Mouse (Mus musculus) testis, adult 2 months (tissue): ENCODE data around the gene Pmf1. TPM values are rescaled to one million over a fixed set of nuclear protein-coding genes. Genes with fewer than 3 reads are reported as not detected.

ENCODE experiments used
- H3K27ac ChIP-seq: fragments of 200-500 bp; 2 replicates; pipeline ENCODE4 v1.5.1; 2012; ENCODE audit warnings: low read depth, low read length; ENCODE audit not compliant: control insufficient read depth, insufficient read depth
- H3K27me3 ChIP-seq: fragments of 200-500 bp; 2 replicates; pipeline ENCODE4 v1.6.1; 2012; ENCODE audit warnings: mild to moderate bottlenecking, low read length, moderate library complexity; ENCODE audit not compliant: control insufficient read depth, insufficient read depth
- H3K36me3 ChIP-seq: fragments of 200-500 bp; 2 replicates; pipeline ENCODE4 v1.6.1; 2012; ENCODE audit warnings: mild to moderate bottlenecking, low read length; ENCODE audit not compliant: control insufficient read depth, insufficient read depth
- H3K4me1 ChIP-seq: fragments of 200-500 bp; 2 replicates; pipeline ENCODE4 v1.6.1; 2012; ENCODE audit warnings: low read length; ENCODE audit not compliant: control insufficient read depth, insufficient read depth
- H3K4me3 ChIP-seq: fragments of 200-500 bp; 2 replicates; pipeline ENCODE4 v1.5.1; 2012; ENCODE audit warnings: low read depth, mild to moderate bottlenecking, low read length, moderate library complexity, mixed read lengths; ENCODE audit not compliant: control insufficient read depth
- CTCF ChIP-seq: fragments of 200-500 bp; IDR thresholded peaks from 2 replicates; pipeline ENCODE4 v1.5.1; 2012; ENCODE audit warnings: low read depth, mild to moderate bottlenecking, inconsistent platforms, low read length, moderate library complexity; ENCODE audit not compliant: control insufficient read depth, insufficient read depth, insufficient replicate concordance
- POLR2A ChIP-seq: fragments of 200-500 bp; IDR thresholded peaks from 2 replicates; pipeline ENCODE4 v1.6.1; 2012; ENCODE audit warnings: low read depth, mild to moderate bottlenecking, inconsistent platforms, low read length, moderate library complexity; ENCODE audit not compliant: control insufficient read depth
- polyA plus RNA-seq: library from polyadenylated mRNA; depleted of rRNA; stranded (reverse); fragments of >200 nt; gene quantifications from 2 replicates; pipeline ENCODE4 v1.2.3, GENCODE M21; 2012

Pmf1 gene
- polyA plus RNA-seq, 1 experiment: 27.9 TPM

DNA sequence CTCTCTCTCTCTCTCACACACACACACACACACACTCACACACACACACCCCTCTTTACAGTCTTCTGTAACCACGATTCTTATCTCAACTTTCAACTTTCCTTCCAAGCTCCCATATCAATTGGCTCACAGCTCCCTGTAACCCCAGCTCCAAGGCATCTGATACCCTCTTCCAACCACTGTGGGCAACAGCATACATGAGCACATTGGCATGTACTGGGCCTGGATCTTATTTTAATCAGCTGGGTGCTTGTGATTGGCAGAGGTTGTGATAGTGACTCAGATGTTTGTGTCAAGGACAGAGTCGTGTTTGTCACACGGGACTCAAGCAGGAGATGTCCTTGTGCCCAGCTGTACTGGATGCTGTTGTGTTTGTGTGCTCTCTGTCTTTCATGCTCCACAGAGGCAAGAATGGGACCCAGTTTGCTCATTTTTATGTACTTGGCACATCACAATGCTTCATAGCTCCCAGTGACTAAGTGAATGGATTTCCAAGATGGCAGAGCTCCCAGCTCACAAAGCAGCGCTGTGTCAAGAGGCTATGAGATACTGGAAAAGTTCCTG lies 17.3 kb upstream of the Pmf1 start:
- Histone ChIP-seq H3K4me1 (peaks cover 5% of the 10 kb centered on the region), H3K27me3 (no peaks in the 10 kb centered on the region), H3K27ac (no peak overlapping the region), H3K4me3 (no peak overlapping the region), H3K36me3 (no peaks in the 10 kb centered on the region)
- TF ChIP-seq POLR2A: no peak
- no peak for TF ChIP-seq CTCF

DNA sequence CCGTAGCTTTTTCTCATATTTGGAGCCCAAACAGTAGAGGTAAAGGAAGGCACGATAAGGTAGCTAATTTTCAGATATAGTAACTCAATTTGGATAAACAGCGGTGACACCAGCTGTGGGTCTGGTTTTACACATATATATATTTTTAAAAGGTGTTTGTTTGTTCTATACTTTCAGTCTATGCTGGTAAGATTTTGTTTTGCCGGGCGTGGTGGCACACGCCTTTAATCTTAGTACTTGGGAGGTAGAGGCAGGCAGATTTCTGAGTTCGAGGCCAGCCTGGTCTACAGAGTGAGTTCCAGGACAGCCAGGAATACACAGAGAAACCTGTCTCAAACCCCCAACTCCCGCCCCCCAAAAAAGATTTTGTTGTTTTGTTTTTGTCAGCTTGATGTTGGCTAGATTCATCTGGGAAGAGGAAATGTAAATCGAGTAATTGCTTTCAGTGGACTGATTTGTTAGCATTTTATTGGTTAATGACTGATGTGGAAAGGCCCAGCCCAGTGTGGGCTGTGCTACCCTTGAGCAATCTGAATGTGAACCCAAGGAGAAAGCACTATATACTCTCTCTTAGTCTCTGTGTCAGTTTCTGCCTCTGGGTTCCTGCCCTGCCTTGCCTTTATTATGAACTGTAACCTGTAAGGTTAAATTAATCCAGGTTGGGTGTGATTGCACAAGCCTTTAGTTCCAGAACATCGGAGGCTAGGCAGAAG lies 15.7 kb upstream of the Pmf1 start:
- Histone ChIP-seq H3K27me3 (no peaks in the 10 kb centered on the region), H3K4me3 (no peak overlapping the region), H3K36me3 (no peaks in the 10 kb centered on the region), H3K4me1 (peaks cover 5% of the 10 kb centered on the region), H3K27ac (no peak overlapping the region)
- no peak for TF ChIP-seq CTCF

DNA sequence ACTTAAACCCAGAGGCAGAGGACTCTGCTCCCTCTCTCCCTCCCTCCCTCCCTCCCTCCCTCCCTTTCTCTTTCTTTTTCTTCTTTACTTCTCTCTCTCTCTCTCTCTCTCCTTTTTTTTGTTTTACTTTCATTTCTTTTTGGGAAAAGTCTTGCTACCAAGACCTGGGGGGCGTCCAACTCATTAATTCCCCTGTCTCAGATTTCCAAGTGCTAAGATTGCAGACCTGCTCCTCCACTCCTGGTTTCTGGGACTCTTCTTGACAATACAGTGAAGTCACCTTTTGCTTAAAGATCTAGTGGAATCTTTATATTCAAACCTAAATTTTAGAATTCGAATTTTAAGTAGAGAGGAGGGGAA lies 15.2 kb upstream of the Pmf1 start:
- Histone ChIP-seq H3K4me1 (peaks cover 5% of the 10 kb centered on the region), H3K27ac (no peak overlapping the region), H3K27me3 (no peaks in the 10 kb centered on the region), H3K36me3 (no peaks in the 10 kb centered on the region), H3K4me3 (no peak overlapping the region)
- TF ChIP-seq CTCF (no peak), POLR2A (no peak)

DNA sequence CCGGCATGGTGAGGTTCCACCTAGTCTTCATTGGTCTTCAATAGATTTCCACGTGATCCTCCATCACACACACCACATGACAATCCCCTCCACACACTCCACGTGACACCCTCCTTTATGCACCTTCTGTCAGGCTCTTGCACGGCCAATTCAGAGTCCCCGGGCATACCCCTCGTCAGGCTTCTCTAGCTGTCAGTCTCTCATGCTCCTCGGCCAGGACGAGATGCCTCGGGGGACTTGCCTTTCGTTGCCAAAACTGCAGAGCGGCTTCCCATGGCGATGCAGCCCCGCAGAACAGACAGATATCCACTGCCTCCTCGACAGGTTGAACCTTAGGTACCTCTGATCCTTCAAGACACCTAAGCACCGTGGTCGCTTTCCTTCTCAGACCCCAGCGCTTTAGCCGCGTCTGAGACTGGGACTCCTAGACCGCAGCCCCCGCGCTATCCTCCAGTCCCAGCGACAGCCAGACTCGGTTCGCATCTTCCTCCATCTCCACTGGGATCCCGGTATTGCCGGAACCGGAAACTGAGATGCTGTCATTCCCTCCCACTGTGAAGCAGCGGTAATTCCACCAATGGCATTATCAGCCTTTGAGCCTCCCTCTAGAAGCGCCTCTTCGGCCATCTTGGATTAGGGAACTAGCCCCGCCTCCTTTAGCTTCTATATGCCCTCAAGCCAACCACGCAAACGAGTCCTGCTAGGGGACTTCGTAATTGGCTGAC lies 14.6 kb upstream of the Pmf1 start, which contains the start of gene Slc25a44:
Gene Slc25a44, minus strand, starts transcription at position 535 of the 725 bp plus-strand sequence.
- Histone ChIP-seq H3K4me1 (peaks cover 5% of the 10 kb centered on the region), H3K36me3 (no peaks in the 10 kb centered on the region; the same call in 1 of the 2 replicates), H3K27ac (no peak within 1 kb of the TSS; the same call in 1 of the 2 replicates), H3K27me3 (no peaks in the 10 kb centered on the region), H3K4me3 (peak within 1 kb of the TSS; percentile 88)
- TF ChIP-seq CTCF: no peak
- peak; percentile 78 for TF ChIP-seq POLR2A

DNA sequence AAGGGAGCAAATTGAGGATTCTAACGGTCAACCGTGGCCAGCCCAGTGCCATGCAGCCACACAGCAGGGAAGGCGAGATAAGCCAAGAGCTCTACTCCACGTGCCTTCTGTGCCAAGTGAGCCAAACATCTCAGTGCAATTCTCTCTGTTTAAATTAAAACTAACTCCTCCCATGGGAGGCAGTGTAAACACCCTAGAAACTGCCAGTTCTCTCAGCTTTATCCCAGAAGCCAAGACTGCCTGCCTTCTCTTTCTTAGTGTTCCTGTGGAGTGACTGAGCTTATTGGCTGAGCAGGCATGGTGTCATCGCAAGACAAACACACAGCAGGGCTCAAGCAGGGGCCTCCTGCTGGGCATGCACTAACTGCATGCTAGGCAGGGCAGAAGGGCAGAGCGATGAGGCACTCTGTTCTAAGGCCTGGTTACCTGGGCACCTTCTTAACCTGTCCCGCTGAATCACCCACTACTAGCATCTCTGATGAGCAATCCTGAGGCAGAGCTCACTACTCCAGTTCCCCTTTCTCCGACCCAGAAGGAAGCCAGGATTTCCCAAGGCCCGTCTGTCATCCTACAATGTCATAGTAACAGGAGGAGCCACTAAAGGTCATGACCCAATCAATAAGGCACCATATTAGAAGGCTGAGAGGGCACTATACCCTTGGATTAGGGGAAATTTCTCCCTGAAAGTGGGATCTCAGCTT lies 12.0 kb upstream of the Pmf1 start:
- no peaks in the 10 kb centered on the region for H3K27me3 ChIP-seq
- H3K36me3 ChIP-seq: peaks cover 4% of the 10 kb centered on the region
- H3K27ac ChIP-seq: no peak overlapping the region
- TF ChIP-seq POLR2A (no peak), CTCF (no peak)
- H3K4me3 ChIP-seq: no peak overlapping the region
- peaks cover 5% of the 10 kb centered on the region for H3K4me1 ChIP-seq

DNA sequence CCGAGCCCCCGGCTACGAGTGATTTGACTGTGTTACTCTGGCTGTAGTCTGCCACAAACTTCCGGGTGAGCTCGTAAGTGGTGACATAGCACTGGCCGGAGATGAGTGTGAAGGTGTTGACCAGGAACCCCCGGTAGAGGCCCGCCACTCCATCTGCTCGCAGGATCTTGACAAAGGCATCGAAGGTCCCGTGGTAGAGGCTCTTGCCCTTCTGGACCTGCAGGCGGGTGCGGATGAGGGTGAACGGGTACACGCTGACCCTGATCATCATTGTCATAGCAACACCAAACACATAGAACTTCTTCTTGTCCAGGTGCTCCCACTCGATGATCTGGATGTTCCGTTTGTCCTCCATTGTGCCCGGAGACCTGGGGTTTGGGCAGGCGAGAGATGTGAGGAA lies 10.6 kb upstream of the Pmf1 start:
- H3K36me3 ChIP-seq: peaks cover 4% of the 10 kb centered on the region
- H3K27ac ChIP-seq: no peak overlapping the region
- no peaks in the 10 kb centered on the region for H3K27me3 ChIP-seq
- TF ChIP-seq POLR2A (no peak), CTCF (no peak)
- peaks cover 5% of the 10 kb centered on the region for H3K4me1 ChIP-seq
- H3K4me3 ChIP-seq: no peak overlapping the region

DNA sequence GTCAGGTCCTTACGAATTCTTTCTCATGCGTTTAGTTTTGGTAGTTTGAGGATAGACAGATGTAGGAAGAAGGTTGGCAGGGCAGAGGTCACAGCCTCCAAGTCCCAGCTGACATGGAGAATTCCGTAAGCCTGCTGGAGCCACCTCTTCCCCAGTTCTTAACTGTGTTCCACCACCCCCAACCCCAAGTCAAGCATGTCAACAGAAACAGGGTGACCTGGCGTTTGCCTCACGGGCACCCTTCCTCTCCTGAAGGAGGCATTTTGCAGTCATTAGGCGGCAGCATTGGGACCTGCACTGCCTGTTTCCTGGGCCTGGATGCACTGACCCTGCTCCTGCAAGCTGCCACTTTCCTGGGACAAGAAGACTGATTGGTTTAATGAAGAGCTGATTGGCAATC lies 7.9 kb upstream of the Pmf1 start:
- Histone ChIP-seq H3K4me1 (no peaks in the 10 kb centered on the region), H3K4me3 (no peak overlapping the region), H3K27ac (no peak overlapping the region), H3K36me3 (peaks cover 4% of the 10 kb centered on the region), H3K27me3 (no peaks in the 10 kb centered on the region)
- TF ChIP-seq POLR2A: no peak
- TF ChIP-seq CTCF: no peak
